Mouse (Mus musculus) MEL (cell line): ENCODE results near the gene Kalrn. TPM values are rescaled to one million over a fixed set of nuclear protein-coding genes. Genes with fewer than 3 reads are reported as not detected.

Experiments
- DNase-seq: peaks from one replicate; pipeline ENCODE4 v3.0.0; 2011; ENCODE audit warnings: low read depth, low spot score
- H3K27ac ChIP-seq: 2 replicates; pipeline ENCODE4 v1.5.1; 2012; ENCODE audit warnings: low read depth, mild to moderate bottlenecking, control low read depth, low read length, moderate library complexity; ENCODE audit not compliant: control insufficient read depth
- H3K27me3 ChIP-seq, 2 experiments: fragments of 150-350 bp in 1 of 2; sonication (generic) in 1 of 2; 2 replicates each; pipeline ENCODE4 v1.6.1; 2012; ENCODE audit warnings: low read length in 2 of 2, mild to moderate bottlenecking in 2 of 2, improper control_type of control experiment in 1 of 2, moderate library complexity in 1 of 2; ENCODE audit not compliant: insufficient read depth in 2 of 2, control insufficient read depth in 1 of 2
- H3K36me3 ChIP-seq, 2 experiments: 2 replicates each; pipeline ENCODE4 v1.6.1; 2012 to 2014; ENCODE audit warnings: low read length in 2 of 2, improper control_type of control experiment in 1 of 2, inconsistent platforms in 1 of 2, mild to moderate bottlenecking in 1 of 2; ENCODE audit not compliant: insufficient read depth in 2 of 2, control insufficient read depth in 1 of 2
- H3K4me1 ChIP-seq, 2 experiments: fragments of 150-350 bp in 1 of 2; sonication (generic) in 1 of 2; 2 replicates each; pipeline ENCODE4 v1.6.1; 2012; ENCODE audit warnings: low read length in 2 of 2, improper control_type of control experiment in 1 of 2, mild to moderate bottlenecking in 1 of 2; ENCODE audit not compliant: insufficient read depth in 2 of 2, control insufficient read depth in 1 of 2
- H3K4me3 ChIP-seq, 2 experiments: fragments of 150-350 bp in 1 of 2; sonication (generic) in 1 of 2; 2 replicates each; pipeline ENCODE4 v1.5.1; 2012; ENCODE audit warnings: low read depth in 2 of 2, low read length in 2 of 2, mild to moderate bottlenecking in 2 of 2, moderate library complexity in 2 of 2, control low read depth in 1 of 2, improper control_type of control experiment in 1 of 2; ENCODE audit not compliant: control insufficient read depth in 1 of 2, insufficient read depth in 1 of 2
- H3K79me2 ChIP-seq: 2 replicates; pipeline ENCODE4 v1.6.1; 2012; ENCODE audit warnings: mild to moderate bottlenecking, low read length, moderate library complexity; ENCODE audit not compliant: control insufficient read depth, poor library complexity, insufficient read depth
- H3K9ac ChIP-seq: 2 replicates; pipeline ENCODE4 v1.6.1; 2012; ENCODE audit warnings: low read depth, mild to moderate bottlenecking, control low read depth, low read length, moderate library complexity; ENCODE audit not compliant: control insufficient read depth, poor library complexity, severe bottlenecking
- H3K9me3 ChIP-seq: fragments of 150-350 bp; sonication (generic); replicated peaks from 2 replicates; pipeline ENCODE4 v1.6.1; 2012; ENCODE audit warnings: mild to moderate bottlenecking, low read length, improper control_type of control experiment, moderate library complexity; ENCODE audit not compliant: insufficient read depth
- CTCF ChIP-seq, 3 experiments: IDR thresholded peaks in 2 of 3; conservative IDR thresholded peaks in 1 of 3; 2 replicates each; pipeline ENCODE4 v1.5.1; 2011 to 2012; ENCODE audit warnings: low read length in 3 of 3, low read depth in 2 of 3, mild to moderate bottlenecking in 2 of 3, improper control_type of control experiment in 1 of 3, inconsistent platforms in 1 of 3, mixed read lengths in 1 of 3, moderate library complexity in 1 of 3; ENCODE audit not compliant: control insufficient read depth in 1 of 3, insufficient read depth in 1 of 3, poor library complexity in 1 of 3, severe bottlenecking in 1 of 3
- EP300 ChIP-seq, 2 experiments: IDR thresholded peaks; 2 replicates each; pipeline ENCODE4 v1.6.1; 2011; ENCODE audit warnings: improper control_type of control experiment in 2 of 2, low read length in 2 of 2, low read depth in 1 of 2, mild to moderate bottlenecking in 1 of 2
- GABPA ChIP-seq: IDR thresholded peaks from 2 replicates; pipeline ENCODE4 v1.6.1; 2012; ENCODE audit warnings: low read depth, mild to moderate bottlenecking, inconsistent platforms, low read length, improper control_type of control experiment, moderate library complexity
- JUND ChIP-seq: IDR thresholded peaks from 2 replicates; pipeline ENCODE4 v1.6.1; 2011; ENCODE audit warnings: low read depth, mild to moderate bottlenecking, improper control_type of control experiment, low read length
- KAT2A ChIP-seq: conservative IDR thresholded peaks from 2 replicates; pipeline ENCODE4 v1.6.1; 2012; ENCODE audit warnings: low read depth, low read length, improper control_type of control experiment, inconsistent platforms
- MAFK ChIP-seq: IDR thresholded peaks from 2 replicates; pipeline ENCODE4 v1.6.1; 2011; ENCODE audit warnings: low read depth, mild to moderate bottlenecking, low read length, improper control_type of control experiment, borderline replicate concordance
- MAX ChIP-seq: IDR thresholded peaks from 2 replicates; pipeline ENCODE4 v1.6.1; 2011; ENCODE audit warnings: low read length, improper control_type of control experiment
- MXI1 ChIP-seq: IDR thresholded peaks from 2 replicates; pipeline ENCODE4 v1.6.1; 2011; ENCODE audit warnings: mild to moderate bottlenecking, low read depth, low read length, improper control_type of control experiment
- MYB ChIP-seq: IDR thresholded peaks from 2 replicates; pipeline ENCODE4 v1.6.1; 2011; ENCODE audit warnings: mild to moderate bottlenecking, low read depth, low read length, improper control_type of control experiment
- NELFE ChIP-seq: IDR thresholded peaks from 2 replicates; pipeline ENCODE4 v1.6.1; 2011; ENCODE audit warnings: low read depth, low read length, improper control_type of control experiment
- RAD21 ChIP-seq: IDR thresholded peaks from 2 replicates; pipeline ENCODE4 v1.6.1; 2011; ENCODE audit warnings: mild to moderate bottlenecking, low read depth, low read length, improper control_type of control experiment
- SIN3A ChIP-seq: IDR thresholded peaks from 2 replicates; pipeline ENCODE4 v1.6.1; 2012; ENCODE audit warnings: low read length, improper control_type of control experiment, inconsistent platforms
- TBP ChIP-seq: IDR thresholded peaks from 2 replicates; pipeline ENCODE4 v1.8.0; 2011; ENCODE audit warnings: low read depth, low read length, improper control_type of control experiment
- UBTF ChIP-seq: IDR thresholded peaks from 2 replicates; pipeline ENCODE4 v1.6.1; 2012; ENCODE audit warnings: low read depth, mild to moderate bottlenecking, inconsistent platforms, low read length, improper control_type of control experiment, moderate library complexity, borderline replicate concordance; ENCODE audit not compliant: insufficient read depth
- USF1 ChIP-seq: IDR thresholded peaks from 2 replicates; pipeline ENCODE4 v1.6.1; 2014; ENCODE audit warnings: low read depth, mild to moderate bottlenecking, inconsistent platforms, low read length, improper control_type of control experiment, moderate library complexity
- USF2 ChIP-seq, 2 experiments: IDR thresholded peaks; 2 replicates each; pipeline ENCODE4 v1.6.1; 2011 to 2012; ENCODE audit warnings: improper control_type of control experiment in 2 of 2, low read length in 2 of 2, borderline replicate concordance in 1 of 2, inconsistent platforms in 1 of 2, low read depth in 1 of 2, mild to moderate bottlenecking in 1 of 2; ENCODE audit not compliant: insufficient read depth in 1 of 2
- ZC3H11A ChIP-seq: IDR thresholded peaks from 2 replicates; pipeline ENCODE4 v1.6.1; 2012; ENCODE audit warnings: low read depth, mild to moderate bottlenecking, inconsistent platforms, low read length, improper control_type of control experiment
- polyA plus RNA-seq, 2 experiments: library from polyadenylated mRNA; stranded (reverse) in 1 of 2; unstranded in 1 of 2; fragments of >175 nt in 1 of 2; fragments of >200 nt in 1 of 2; gene quantifications; 2 replicates each; pipeline versions ENCODE4 v1.2.1 to v1.2.4; 2012; ENCODE audit warnings: low replicate concordance in 2 of 2, low read depth in 1 of 2; ENCODE audit not compliant: insufficient read length in 2 of 2, insufficient read depth in 1 of 2, missing spikeins in 1 of 2
- total RNA-seq: library from RNA; depleted of rRNA; stranded (reverse); fragments of 300-350 nt; gene quantifications from 2 replicates; pipeline ENCODE4 v1.2.3, GENCODE M21; 2012

The Kalrn gene
- total and polyA plus RNA-seq, 3 experiments = 10.4 to 11.8 TPM; not detected in 1

GRCm38 (mm10) chr16:34344895-34345876 lies 228.1 kb downstream of the Kalrn start:
- Histone ChIP-seq H3K4me1 (peaks cover 0 to 15% of the 10 kb centered on the region in 2 experiments; a peak in 2 of 4 replicates), H3K27ac (no peak overlapping the region), H3K4me3 (no peak overlapping the region), H3K9ac (no peak overlapping the region), H3K27me3 (no peaks in the 10 kb centered on the region), H3K36me3 (peaks cover 0 to 7% of the 10 kb centered on the region in 2 experiments; a peak in 2 of 4 replicates), H3K9me3 (no peaks in the 10 kb centered on the region), H3K79me2 (no peaks in the 10 kb centered on the region)
- TF ChIP-seq MAFK (no peak), UBTF (no peak), NELFE (no peak), RAD21 (no peak), GABPA (no peak), USF1 (no peak), TBP (no peak), MXI1 (no peak), MYB (no peak), EP300 (IDR thresholded peaks at IDR 0.05; ENCODE audit: low read depth in 1 of 2, low read length in 2 of 2) (no peak)
- no peak for DNase-seq

GRCm38 (mm10) chr16:34343968-34344367 lies 229.4 kb downstream of the Kalrn start:
- H3K36me3 ChIP-seq = peaks cover 0 to 7% of the 10 kb centered on the region in 2 experiments; a peak in 2 of 4 replicates
- H3K27me3 ChIP-seq = no peaks in the 10 kb centered on the region; a peak in 1 of 4 replicates
- peaks cover 0 to 15% of the 10 kb centered on the region in 2 experiments; a peak in 2 of 4 replicates for H3K4me1 ChIP-seq
- no peak for DNase-seq
- no peak for TF ChIP-seq JUND
- no peak for TF ChIP-seq MAFK
- TF ChIP-seq CTCF (IDR thresholded peaks at IDR 0.05 in 2 of 3, conservative IDR thresholded peaks at IDR 0.05 in 1 of 3; ENCODE audit: control insufficient read depth in 1 of 3, insufficient read depth in 1 of 3, low read depth in 2 of 3, low read length in 3 of 3, poor library complexity in 1 of 3, severe bottlenecking in 1 of 3) = peak in 1 of 3 experiments; percentile 10; a peak in 1 of 6 replicates
- TF ChIP-seq KAT2A = no peak
- no peak for TF ChIP-seq ZC3H11A
- no peak for TF ChIP-seq SIN3A
- TF ChIP-seq RAD21 = peak; percentile 22
- no peak for TF ChIP-seq GABPA
- no peak for TF ChIP-seq USF2 (IDR thresholded peaks at IDR 0.05; ENCODE audit: borderline replicate concordance in 1 of 2, insufficient read depth in 1 of 2, low read depth in 1 of 2, low read length in 2 of 2)
- TF ChIP-seq MAX = no peak
- TF ChIP-seq EP300 (IDR thresholded peaks at IDR 0.05; ENCODE audit: low read depth in 1 of 2, low read length in 2 of 2) = no peak
- no peak overlapping the region for H3K27ac ChIP-seq
- no peaks in the 10 kb centered on the region for H3K9me3 ChIP-seq
- no peak overlapping the region for H3K9ac ChIP-seq
- no peak overlapping the region for H3K4me3 ChIP-seq
- no peaks in the 10 kb centered on the region for H3K79me2 ChIP-seq
